Mouse (Mus musculus): ENCODE results near the gene Ankrd63.

- TF ChIP-seq POLR2A (IDR thresholded peaks at IDR 0.05; ENCODE audit: low read depth, low read length) (no peak), CTCF (IDR thresholded peaks at IDR 0.05; ENCODE audit: extremely low read depth, insufficient read length, insufficient replicate concordance, low read depth, low read length) (no peak)
Observed at GRCm38 (mm10) chr2:118708472-118708871, 4.7 kb upstream of the Ankrd63 start.
